Mouse (Mus musculus) kidney, postnatal 0 days (tissue): ENCODE measurements at regions not wholly inside any gene's neighbourhood (a gene's known extent, or its start where the extent isn't known, plus 50 kb on each side); places are given as distances from the start of the nearest gene placed in this dataset.
A peak's percentile ranks its signal among the peaks of the same experiment; 100 is the strongest.
"Not testable (repeated sequence)": the region's sequence is repeated elsewhere in the genome, so short reads cannot be mapped to it uniquely, and the experiment has no call there.

Source experiments
- ATAC-seq: fragments of 200-750 bp; cut with Nextera tagmentation; replicated peaks from 2 replicates; pipeline ENCODE4 v1.8.0; 2017; ENCODE audit warnings: low read depth, moderate number of reproducible peaks, moderate TSS enrichment, moderate library complexity; ENCODE audit not compliant: low FRiP score
- DNase-seq: peaks from one replicate; pipeline ENCODE4 v3.0.0-alpha.2; 2016; ENCODE audit warnings: low spot score
- H3K27ac ChIP-seq: fragments of 300-500 bp; sonication (generic); 2 replicates; pipeline ENCODE4 v1.5.1; 2014; ENCODE audit warnings: mild to moderate bottlenecking
- H3K27me3 ChIP-seq: fragments of 300-500 bp; sonication (generic); 2 replicates; pipeline ENCODE4 v1.6.1; 2014; ENCODE audit warnings: low read length, mixed read lengths; ENCODE audit not compliant: insufficient read depth
- H3K36me3 ChIP-seq: fragments of 300-500 bp; sonication (generic); 2 replicates; pipeline ENCODE4 v1.6.1; 2014; ENCODE audit warnings: low read length, mixed read lengths; ENCODE audit not compliant: insufficient read depth
- H3K4me1 ChIP-seq: fragments of 300-500 bp; sonication (generic); replicated peaks from 2 replicates; pipeline ENCODE4 v1.6.1; 2014; ENCODE audit warnings: antibody characterized with exemption, low read length, mixed read lengths; ENCODE audit not compliant: insufficient read depth
- H3K4me2 ChIP-seq: fragments of 300-500 bp; sonication (generic); 2 replicates; pipeline ENCODE4 v1.6.1; 2014; ENCODE audit warnings: mild to moderate bottlenecking, low read length, moderate library complexity, mixed read lengths
- H3K4me3 ChIP-seq: fragments of 300-500 bp; sonication (generic); replicated peaks from 2 replicates; pipeline ENCODE4 v1.5.1; 2014; ENCODE audit warnings: low read depth, low read length
- H3K9ac ChIP-seq: fragments of 300-500 bp; sonication (generic); 2 replicates; pipeline ENCODE4 v1.6.1; 2014; ENCODE audit warnings: low read depth, low read length
- H3K9me3 ChIP-seq: fragments of 300-500 bp; sonication (generic); replicated peaks from 2 replicates; pipeline ENCODE4 v1.6.1; 2016; ENCODE audit warnings: low read length, inconsistent platforms, mixed read lengths
- CTCF ChIP-seq: IDR thresholded peaks from 2 replicates; pipeline ENCODE4 v1.5.1; 2016; ENCODE audit warnings: antibody characterized with exemption, low read depth, mild to moderate bottlenecking, moderate library complexity
- WGBS: fragments of 180-500 bp; shearing (Covaris S2); extraction: QIAGEN DNeasy Blood & Tissue Kit; methylation state at CpG from one replicate; pipeline ENCODE4 v1.1.7; 2014; 5-methylcytosine and 5-hydroxymethylcytosine counted together

- 60% methylated on average over 23 of the region's 23 CpGs for WGBS
- Histone ChIP-seq H3K4me3 (no peak overlapping the region), H3K9ac (no peak overlapping the region), H3K4me1 (no peaks in the 10 kb centered on the region), H3K27ac (no peak overlapping the region), H3K4me2 (no peak overlapping the region), H3K27me3 (no peaks in the 10 kb centered on the region), H3K9me3 (no peaks in the 10 kb centered on the region), H3K36me3 (no peaks in the 10 kb centered on the region)
- ATAC-seq (no peak), DNase-seq (peak; percentile 7)
- TF ChIP-seq CTCF, result no peak
Observed at GRCm38 (mm10) chr12:65428214-65428981, 203.1 kb downstream of the Wdr20rt start.

- 49% methylated on average over 4 of the region's 4 CpGs for WGBS
- Histone ChIP-seq H3K36me3 (no peaks in the 10 kb centered on the region), H3K27ac (no peak overlapping the region), H3K4me1 (no peaks in the 10 kb centered on the region), H3K4me2 (no peak overlapping the region), H3K4me3 (no peak overlapping the region), H3K27me3 (no peaks in the 10 kb centered on the region), H3K9me3 (no peaks in the 10 kb centered on the region), H3K9ac (no peak overlapping the region)
- ATAC-seq (no peak), DNase-seq (no peak)
- no peak for TF ChIP-seq CTCF
Observed at GRCm38 (mm10) chr12:65450845-65451244, 225.5 kb downstream of the Wdr20rt start.

GRCm38 (mm10) chr12:65455683-65456082, 230.4 kb downstream of the Wdr20rt start:
- no peaks in the 10 kb centered on the region for H3K36me3 ChIP-seq
- TF ChIP-seq CTCF, result no peak
- H3K27ac ChIP-seq, result no peak overlapping the region
- no peak for ATAC-seq
- no peak for DNase-seq
- H3K4me2 ChIP-seq, result no peak overlapping the region
- H3K27me3 ChIP-seq, result no peaks in the 10 kb centered on the region
- H3K9ac ChIP-seq, result no peak overlapping the region
- H3K4me1 ChIP-seq, result no peaks in the 10 kb centered on the region
- no peak overlapping the region for H3K4me3 ChIP-seq
- WGBS, result 90% methylated on average over 3 of the region's 3 CpGs
- no peaks in the 10 kb centered on the region for H3K9me3 ChIP-seq

- WGBS, result 54% methylated on average over 3 of the region's 3 CpGs
- no peak overlapping the region for H3K4me3 ChIP-seq
- no peak for TF ChIP-seq CTCF
- DNase-seq, result peak; percentile 4
- H3K9me3 ChIP-seq, result no peaks in the 10 kb centered on the region
- H3K27me3 ChIP-seq, result no peaks in the 10 kb centered on the region
- no peak for ATAC-seq
- H3K4me1 ChIP-seq, result no peaks in the 10 kb centered on the region
- no peak overlapping the region for H3K27ac ChIP-seq
- H3K4me2 ChIP-seq, result no peak overlapping the region
- H3K9ac ChIP-seq, result no peak overlapping the region
- H3K36me3 ChIP-seq, result no peaks in the 10 kb centered on the region
Observed at GRCm38 (mm10) chr12:65456956-65457355, 231.6 kb downstream of the Wdr20rt start.

GRCm38 (mm10) chr12:65464246-65464645, 238.9 kb downstream of the Wdr20rt start:
- WGBS, result 51% methylated on average over 2 of the region's 2 CpGs
- Histone ChIP-seq H3K4me2 (no peak overlapping the region), H3K4me3 (no peak overlapping the region), H3K9me3 (no peaks in the 10 kb centered on the region), H3K27me3 (no peaks in the 10 kb centered on the region), H3K36me3 (no peaks in the 10 kb centered on the region), H3K9ac (no peak overlapping the region), H3K4me1 (no peaks in the 10 kb centered on the region), H3K27ac (no peak overlapping the region)
- DNase-seq (peak; percentile 14), ATAC-seq (no peak)
- no peak for TF ChIP-seq CTCF

- H3K9me3 ChIP-seq, DNase-seq, H3K9ac ChIP-seq, H3K4me3 ChIP-seq, H3K4me1 ChIP-seq, H3K27me3 ChIP-seq, H3K27ac ChIP-seq, H3K4me2 ChIP-seq, H3K36me3 ChIP-seq, ATAC-seq: not testable (repeated sequence)
- WGBS, result 44% methylated on average over 9 of the region's 9 CpGs
Observed at GRCm38 (mm10) chr12:65478674-65479073, 253.4 kb downstream of the Wdr20rt start.

- Histone ChIP-seq H3K4me3 (no peak overlapping the region), H3K36me3 (no peaks in the 10 kb centered on the region), H3K4me2 (no peak overlapping the region), H3K27ac (no peak overlapping the region), H3K9me3 (no peaks in the 10 kb centered on the region), H3K27me3 (no peaks in the 10 kb centered on the region), H3K9ac (no peak overlapping the region), H3K4me1 (no peaks in the 10 kb centered on the region)
- no peak for DNase-seq
- TF ChIP-seq CTCF, result no peak
- ATAC-seq, result no peak
- WGBS, result 77% methylated on average over 4 of the region's 4 CpGs
Observed at GRCm38 (mm10) chr12:65480829-65481228, 255.5 kb downstream of the Wdr20rt start.
